Mouse (Mus musculus): ENCODE data around the gene Mettl4. TPM values are rescaled to one million over a fixed set of nuclear protein-coding genes. Genes with fewer than 3 reads are reported as not detected.
A peak's percentile ranks its signal among the peaks of the same experiment; 100 is the strongest.

The Mettl4 gene
- polyA plus RNA-seq, 1 experiment from 2014 or later = 17.3 TPM

GRCm38 (mm10) chr17:94673515-94674317 is 76.1 kb downstream of the Mettl4 start:
- H3K9me3 ChIP-seq = no peaks in the 10 kb centered on the region
- H3K4me1 ChIP-seq = no peaks in the 10 kb centered on the region
- H3K27ac ChIP-seq = no peak overlapping the region
- no peak overlapping the region for H3K4me3 ChIP-seq
- no peak overlapping the region for H3K4me2 ChIP-seq
- WGBS = 85% methylated on average over 6 of the region's 6 CpGs
- no peak overlapping the region for H3K9ac ChIP-seq
- H3K27me3 ChIP-seq (replicated peaks) = no peaks in the 10 kb centered on the region
- ATAC-seq (replicated peaks) = peak; percentile 95
- H3K36me3 ChIP-seq (replicated peaks) = no peaks in the 10 kb centered on the region
